8 mouse cellular contexts compared by ENCODE assay signal in genomic region chrX:75874332-75875291, GRCm38 (mm10). TPM values are rescaled to one million over a fixed set of nuclear protein-coding genes. Genes with fewer than 3 reads are reported as not detected.
DNase-seq lines count a peak whose midpoint lies in the region; ATAC-seq lines count a peak whose summit lies in the region.

Gene Pls3, minus strand, starts transcription at chrX:75875182.

- H3K9ac ChIP-seq in hindbrain, embryonic 13.5 days = peak within 1 kb of the TSS; percentile 67
- peak within 1 kb of the TSS; percentile 74 for H3K9ac ChIP-seq in lung, embryonic 16.5 days (ENCODE audit: low read length)

- H3K4me2 ChIP-seq in hindbrain, embryonic 13.5 days = peak within 1 kb of the TSS; percentile 66
- H3K4me2 ChIP-seq in lung, embryonic 16.5 days (ENCODE audit: low read depth, low read length) = peak within 1 kb of the TSS; percentile 55

- no peaks in the 10 kb centered on the region for H3K27me3 ChIP-seq in hindbrain, embryonic 13.5 days
- H3K27me3 ChIP-seq in lung, embryonic 16.5 days (ENCODE audit: control insufficient read depth, insufficient read depth, low read depth, low read length) = no peaks in the 10 kb centered on the region

- ATAC-seq in activated CD4-positive, CD25-positive, alpha-beta regulatory T cell, adult 4 months = peak; percentile 14
- ATAC-seq in hindbrain, embryonic 13.5 days (ENCODE audit: low FRiP score) = peak; percentile 99
- peak; percentile 98 for ATAC-seq in lung, embryonic 16.5 days (ENCODE audit: low read depth)

- H3K27ac ChIP-seq in hindbrain, embryonic 13.5 days = peak within 1 kb of the TSS; percentile 30; the same call in 1 of the 2 replicates
- H3K27ac ChIP-seq in lung, embryonic 16.5 days (ENCODE audit: low read length) = peak within 1 kb of the TSS; percentile 92

- no peaks in the 10 kb centered on the region; the same call in 1 of the 2 replicates for H3K4me1 ChIP-seq in hindbrain, embryonic 13.5 days (replicated peaks)
- no peaks in the 10 kb centered on the region for H3K4me1 ChIP-seq in lung, embryonic 16.5 days (replicated peaks; ENCODE audit: control insufficient read depth, insufficient read depth, low read length)

- H3K9me3 ChIP-seq in hindbrain, embryonic 13.5 days = no peaks in the 10 kb centered on the region
- H3K9me3 ChIP-seq in lung, embryonic 16.5 days (ENCODE audit: control insufficient read depth, low read length) = no peaks in the 10 kb centered on the region

- no peaks in the 10 kb centered on the region for H3K36me3 ChIP-seq in hindbrain, embryonic 13.5 days
- no peaks in the 10 kb centered on the region for H3K36me3 ChIP-seq in lung, embryonic 16.5 days (ENCODE audit: control insufficient read depth, insufficient read depth, low read length)

- peak within 1 kb of the TSS; percentile 50 for H3K4me3 ChIP-seq in hindbrain, embryonic 13.5 days
- H3K4me3 ChIP-seq in lung, embryonic 16.5 days (ENCODE audit: low read length) = peak within 1 kb of the TSS; percentile 59

- peak; percentile 73 to 87 for DNase-seq in cerebellum, postnatal 25 days
- DNase-seq in frontal cortex, postnatal 36 days (ENCODE audit: low spot score in 2 of 2) = peak; percentile 82 to 86
- peak; percentile 75 to 78 for DNase-seq in layer of hippocampus, postnatal 10 days (ENCODE audit: low spot score in 2 of 2)
- peak; percentile 79 for DNase-seq in ovary, postnatal 36 days (ENCODE audit: low spot score)
- DNase-seq in thymus, postnatal 4 days = peak; percentile 69

- 13% methylated on average over 40 of the region's 45 CpGs for WGBS in hindbrain, embryonic 13.5 days
- WGBS in lung, embryonic 16.5 days = 12% methylated on average over 37 of the region's 45 CpGs

RNA-seq across cellular contexts. Expression of gene Pls3, which starts in this region (rescaled TPM):
- 1 to 10 TPM; 1.6 to 3.3 TPM for polyA plus RNA-seq in activated CD4-positive, CD25-positive, alpha-beta regulatory T cell, adult 4 months (2017; shearing (Covaris generic))
- 35.7 and 36.0 TPM in 2 replicates for polyA plus RNA-seq in hindbrain, embryonic 13.5 days (2015; fragmentation: Nextera tagmentation; extraction: Ambion mirVana)
- 100 to 1,000 TPM; 121 to 122 TPM for total RNA-seq in layer of hippocampus, postnatal 10 days (2021)
- 183 and 190 TPM in 2 replicates for polyA plus RNA-seq in lung, embryonic 16.5 days (2015; fragmentation: Nextera tagmentation; extraction: Ambion mirVana)

Comparison
In these comparisons a context has a peak if more than half of its experiments do, and no peak if none do; other contexts are left out.
1. Peak in every context shown above with its lines: DNase-seq, ATAC-seq, H3K4me3 ChIP-seq and H3K27ac ChIP-seq.
2. ATAC-seq: peak in every context shown above with its lines; median percentile 99 in hindbrain, embryonic 13.5 days; 98 in lung, embryonic 16.5 days; 14 in activated CD4-positive, CD25-positive, alpha-beta regulatory T cell, adult 4 months.